Mouse (Mus musculus): ENCODE results near the gene Atf1. TPM values are rescaled to one million over a fixed set of nuclear protein-coding genes. Genes with fewer than 3 reads are reported as not detected.

The Atf1 gene
- polyA plus RNA-seq, 1 experiment from 2014 or later, result 44.2 TPM

DNA sequence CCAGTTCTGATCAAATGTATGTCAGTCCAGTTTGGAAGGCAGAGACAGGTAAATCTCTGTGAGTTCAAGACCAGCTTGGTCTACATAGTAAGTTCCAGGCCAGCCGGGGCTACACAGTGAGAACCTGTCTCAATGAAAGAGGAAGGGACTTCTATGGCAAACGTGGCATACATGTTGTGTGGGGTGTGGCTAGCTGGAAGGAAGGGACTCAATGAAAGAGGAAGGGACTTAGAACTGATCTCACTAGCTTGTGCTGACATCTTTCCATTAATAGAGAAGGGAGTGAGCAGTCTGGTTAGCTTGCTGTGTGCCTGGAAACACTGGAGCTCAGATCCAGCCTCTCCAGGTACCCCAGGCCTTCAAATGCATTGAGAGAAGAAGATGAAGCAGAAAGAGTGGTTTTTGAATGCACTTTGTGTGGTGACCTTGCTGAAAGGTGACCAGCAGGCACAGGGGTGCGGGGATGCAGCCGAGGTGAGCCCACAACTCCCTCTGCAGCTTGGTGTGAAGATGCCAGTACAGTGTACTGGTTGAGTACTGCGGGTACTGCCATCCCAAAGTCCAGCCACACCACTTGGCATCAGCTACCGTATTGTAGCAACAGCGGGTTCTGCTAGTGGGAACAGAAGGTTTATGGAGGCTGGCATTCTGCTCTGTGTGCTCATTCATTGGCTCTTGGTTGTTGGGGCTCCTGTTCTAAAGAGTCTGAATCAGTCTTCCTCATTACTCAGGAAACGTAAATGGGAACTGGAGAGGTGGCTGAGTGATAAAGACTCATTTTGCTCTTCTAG is 40.5 kb upstream of the Atf1 start:
- H3K4me3 ChIP-seq (ENCODE audit: low read length), result no peak overlapping the region
- H3K4me2 ChIP-seq (replicated peaks; ENCODE audit: low read depth, low read length), result no peak overlapping the region
- no peak overlapping the region for H3K9ac ChIP-seq (replicated peaks; ENCODE audit: low read length)
- H3K4me1 ChIP-seq (ENCODE audit: insufficient read depth, low read length), result no peaks in the 10 kb centered on the region
- H3K36me3 ChIP-seq (ENCODE audit: insufficient read depth, low read length), result peaks cover 57% of the 10 kb centered on the region
- 94% methylated on average over 8 of the region's 8 CpGs for WGBS
- no peaks in the 10 kb centered on the region for H3K27me3 ChIP-seq (ENCODE audit: insufficient read depth, low read length)
- H3K27ac ChIP-seq (ENCODE audit: low read length), result no peak overlapping the region
- no peaks in the 10 kb centered on the region for H3K9me3 ChIP-seq (ENCODE audit: low read length)
- no peak for ATAC-seq (ENCODE audit: low FRiP score, low TSS enrichment)

DNA sequence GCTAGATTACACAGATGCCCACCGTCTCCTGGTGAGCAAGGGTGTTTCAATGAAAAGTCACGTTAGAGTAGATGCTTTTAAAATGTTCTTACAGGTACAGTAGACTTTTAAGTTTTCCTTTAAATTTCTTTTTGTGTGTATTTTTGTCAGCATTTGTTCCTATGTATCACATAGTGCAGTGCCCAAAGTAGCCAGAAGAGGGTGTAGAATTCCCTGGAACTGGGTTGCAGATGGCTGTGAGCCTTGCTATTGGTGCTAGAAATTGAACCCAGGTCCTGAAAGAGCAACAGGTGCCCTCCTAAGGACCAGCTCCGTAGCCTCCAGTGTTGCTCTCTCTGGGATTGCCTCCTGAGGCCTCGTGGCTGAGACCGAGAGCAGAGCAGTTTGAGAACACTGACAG is 39.1 kb upstream of the Atf1 start:
- no peak overlapping the region for H3K4me2 ChIP-seq (replicated peaks; ENCODE audit: low read depth, low read length)
- no peaks in the 10 kb centered on the region for H3K4me1 ChIP-seq (ENCODE audit: insufficient read depth, low read length)
- peak; percentile 35; the same call in 1 of the 2 replicates for ATAC-seq (ENCODE audit: low FRiP score, low TSS enrichment)
- no peak overlapping the region for H3K4me3 ChIP-seq (ENCODE audit: low read length)
- no peaks in the 10 kb centered on the region for H3K9me3 ChIP-seq (ENCODE audit: low read length)
- peak overlapping the region; percentile 22; the same call in 1 of the 2 replicates for H3K27ac ChIP-seq (ENCODE audit: low read length)
- no peak overlapping the region for H3K9ac ChIP-seq (replicated peaks; ENCODE audit: low read length)
- 79% methylated on average over 5 of the region's 5 CpGs for WGBS
- peaks cover 57% of the 10 kb centered on the region for H3K36me3 ChIP-seq (ENCODE audit: insufficient read depth, low read length)
- H3K27me3 ChIP-seq (ENCODE audit: insufficient read depth, low read length), result no peaks in the 10 kb centered on the region

- Histone ChIP-seq H3K27me3 (ENCODE audit: insufficient read depth, low read length) (no peaks in the 10 kb centered on the region), H3K36me3 (ENCODE audit: insufficient read depth, low read length) (peaks cover 60% of the 10 kb centered on the region), H3K4me3 (ENCODE audit: low read length) (no peak overlapping the region), H3K4me2 (replicated peaks; ENCODE audit: low read depth, low read length) (no peak overlapping the region), H3K9ac (replicated peaks; ENCODE audit: low read length) (no peak overlapping the region), H3K4me1 (ENCODE audit: insufficient read depth, low read length) (no peaks in the 10 kb centered on the region), H3K9me3 (ENCODE audit: low read length) (no peaks in the 10 kb centered on the region), H3K27ac (ENCODE audit: low read length) (peak overlapping the region; percentile 22; the same call in 1 of the 2 replicates)
- peak; percentile 77; the same call in 1 of the 2 replicates for ATAC-seq (ENCODE audit: low FRiP score, low TSS enrichment)
- 52% methylated on average over 14 of the region's 14 CpGs for WGBS
These were observed 38.6 kb upstream of the Atf1 start for GRCm38 (mm10) chr15:100188962-100189404.

GRCm38 (mm10) chr15:100190083-100190482 is 37.5 kb upstream of the Atf1 start:
- Histone ChIP-seq H3K9ac (replicated peaks; ENCODE audit: low read length) (no peak overlapping the region), H3K27me3 (ENCODE audit: insufficient read depth, low read length) (no peaks in the 10 kb centered on the region), H3K4me2 (replicated peaks; ENCODE audit: low read depth, low read length) (no peak overlapping the region), H3K4me1 (ENCODE audit: insufficient read depth, low read length) (no peaks in the 10 kb centered on the region), H3K9me3 (ENCODE audit: low read length) (no peaks in the 10 kb centered on the region), H3K36me3 (ENCODE audit: insufficient read depth, low read length) (peaks cover 60% of the 10 kb centered on the region), H3K4me3 (ENCODE audit: low read length) (no peak overlapping the region), H3K27ac (ENCODE audit: low read length) (peak overlapping the region; percentile 22; the same call in 1 of the 2 replicates)
- no peak for ATAC-seq (ENCODE audit: low FRiP score, low TSS enrichment)
- 89% methylated on average over 5 of the region's 5 CpGs for WGBS

- H3K4me3 ChIP-seq (ENCODE audit: low read length), result no peak overlapping the region
- 84% methylated on average over 11 of the region's 11 CpGs for WGBS
- peaks cover 42% of the 10 kb centered on the region; the same call in 1 of the 2 replicates for H3K36me3 ChIP-seq (ENCODE audit: insufficient read depth, low read length)
- no peaks in the 10 kb centered on the region for H3K4me1 ChIP-seq (ENCODE audit: insufficient read depth, low read length)
- no peaks in the 10 kb centered on the region for H3K27me3 ChIP-seq (ENCODE audit: insufficient read depth, low read length)
- H3K4me2 ChIP-seq (replicated peaks; ENCODE audit: low read depth, low read length), result no peak overlapping the region
- no peak overlapping the region for H3K9ac ChIP-seq (replicated peaks; ENCODE audit: low read length)
- H3K9me3 ChIP-seq (ENCODE audit: low read length), result no peaks in the 10 kb centered on the region
- ATAC-seq (ENCODE audit: low FRiP score, low TSS enrichment), result peak; percentile 57; the same call in 1 of the 2 replicates
- no peak overlapping the region for H3K27ac ChIP-seq (ENCODE audit: low read length)
These were observed 28.5 kb upstream of the Atf1 start for GRCm38 (mm10) chr15:100198983-100199745.

- no peak overlapping the region for H3K9ac ChIP-seq (replicated peaks; ENCODE audit: low read length)
- no peak overlapping the region for H3K27ac ChIP-seq (ENCODE audit: low read length)
- H3K36me3 ChIP-seq (ENCODE audit: insufficient read depth, low read length), result peaks cover 44% of the 10 kb centered on the region; the same call in 1 of the 2 replicates
- ATAC-seq (ENCODE audit: low FRiP score, low TSS enrichment), result no peak
- H3K27me3 ChIP-seq (ENCODE audit: insufficient read depth, low read length), result no peaks in the 10 kb centered on the region
- no peak overlapping the region for H3K4me3 ChIP-seq (ENCODE audit: low read length)
- 65% methylated on average over 3 of the region's 3 CpGs for WGBS
- no peak overlapping the region for H3K4me2 ChIP-seq (replicated peaks; ENCODE audit: low read depth, low read length)
- no peaks in the 10 kb centered on the region for H3K9me3 ChIP-seq (ENCODE audit: low read length)
- no peaks in the 10 kb centered on the region for H3K4me1 ChIP-seq (ENCODE audit: insufficient read depth, low read length)
These were observed 27.8 kb upstream of the Atf1 start for GRCm38 (mm10) chr15:100199790-100200189.

- H3K27ac ChIP-seq (ENCODE audit: low read length), result no peak overlapping the region
- ATAC-seq (ENCODE audit: low FRiP score, low TSS enrichment), result no peak
- H3K27me3 ChIP-seq (ENCODE audit: insufficient read depth, low read length), result no peaks in the 10 kb centered on the region
- H3K9me3 ChIP-seq (ENCODE audit: low read length), result no peaks in the 10 kb centered on the region
- no peaks in the 10 kb centered on the region for H3K4me1 ChIP-seq (ENCODE audit: insufficient read depth, low read length)
- 88% methylated on average over 3 of the region's 3 CpGs for WGBS
- H3K4me3 ChIP-seq (ENCODE audit: low read length), result no peak overlapping the region
- H3K9ac ChIP-seq (replicated peaks; ENCODE audit: low read length), result no peak overlapping the region
- peaks cover 51% of the 10 kb centered on the region for H3K36me3 ChIP-seq (ENCODE audit: insufficient read depth, low read length)
- no peak overlapping the region for H3K4me2 ChIP-seq (replicated peaks; ENCODE audit: low read depth, low read length)
These were observed 25.8 kb upstream of the Atf1 start for GRCm38 (mm10) chr15:100201806-100202205.

DNA sequence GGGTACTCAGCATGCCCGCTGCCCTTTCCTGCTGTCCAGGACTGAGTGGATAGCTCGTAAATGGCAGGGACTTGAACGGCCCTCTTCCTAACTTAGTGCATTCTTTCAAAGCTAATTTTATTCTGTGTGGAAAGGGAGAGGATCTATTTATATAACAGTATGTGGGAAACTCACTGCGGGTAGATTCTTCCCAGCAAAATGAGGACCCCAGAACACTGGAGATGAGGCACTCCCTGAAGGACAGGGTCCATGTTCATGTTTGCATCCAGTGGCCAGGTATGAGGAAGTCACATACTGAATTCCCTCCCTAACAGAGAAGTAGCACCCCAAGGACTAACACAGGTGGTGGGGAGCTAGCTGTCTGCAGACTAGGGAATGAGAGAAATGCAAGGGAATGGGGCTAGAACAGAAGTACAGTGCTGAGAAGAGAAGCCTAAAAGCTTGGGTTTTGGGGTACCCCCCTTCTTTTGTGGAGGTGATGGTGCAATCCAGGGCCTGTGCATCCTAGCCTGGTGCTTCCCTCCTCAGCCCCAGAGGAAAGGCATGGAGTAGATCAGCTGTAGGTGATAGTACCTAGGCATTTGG is 25.1 kb upstream of the Atf1 start:
- ATAC-seq (ENCODE audit: low FRiP score, low TSS enrichment), result no peak
- peaks cover 55% of the 10 kb centered on the region for H3K36me3 ChIP-seq (ENCODE audit: insufficient read depth, low read length)
- 74% methylated on average over 4 of the region's 4 CpGs for WGBS

DNA sequence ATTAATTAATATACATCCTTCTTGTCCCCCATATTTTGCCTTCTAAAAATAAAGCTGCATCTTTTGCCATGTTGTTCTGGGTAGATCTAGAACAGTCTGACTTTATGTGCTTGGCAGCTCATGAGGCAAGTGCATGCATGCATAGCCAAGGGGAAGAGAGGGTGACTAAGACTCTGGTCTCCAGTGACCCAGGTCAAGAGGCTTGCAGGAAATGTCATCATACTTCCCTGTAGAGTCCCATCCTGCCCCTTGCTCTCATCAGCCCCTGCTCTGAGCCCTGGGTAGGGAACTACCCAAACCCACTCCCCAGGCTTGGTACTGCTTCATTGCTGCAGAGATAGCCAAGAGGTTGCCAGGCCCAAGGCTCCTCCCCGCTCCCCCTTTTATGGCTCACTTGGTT is 23.0 kb upstream of the Atf1 start:
- H3K36me3 ChIP-seq (ENCODE audit: insufficient read depth, low read length), result peaks cover 55% of the 10 kb centered on the region

More for the DNA sequence above, 25.1 kb upstream of the Atf1 start:
- H3K4me3 ChIP-seq (ENCODE audit: low read length), result no peak overlapping the region
- no peaks in the 10 kb centered on the region for H3K27me3 ChIP-seq (ENCODE audit: insufficient read depth, low read length)
- H3K9me3 ChIP-seq (ENCODE audit: low read length), result no peaks in the 10 kb centered on the region
- H3K4me1 ChIP-seq (ENCODE audit: insufficient read depth, low read length), result no peaks in the 10 kb centered on the region
- no peak overlapping the region for H3K4me2 ChIP-seq (replicated peaks; ENCODE audit: low read depth, low read length)
- no peak overlapping the region for H3K27ac ChIP-seq (ENCODE audit: low read length)
- H3K9ac ChIP-seq (replicated peaks; ENCODE audit: low read length), result no peak overlapping the region

More for the DNA sequence above, 23.0 kb upstream of the Atf1 start:
- WGBS, result 63% methylated on average over 1 of the region's 1 CpGs
- Histone ChIP-seq H3K9me3 (ENCODE audit: low read length) (no peaks in the 10 kb centered on the region), H3K27me3 (ENCODE audit: insufficient read depth, low read length) (no peaks in the 10 kb centered on the region), H3K4me1 (ENCODE audit: insufficient read depth, low read length) (no peaks in the 10 kb centered on the region), H3K27ac (ENCODE audit: low read length) (no peak overlapping the region), H3K4me2 (replicated peaks; ENCODE audit: low read depth, low read length) (no peak overlapping the region), H3K9ac (replicated peaks; ENCODE audit: low read length) (no peak overlapping the region), H3K4me3 (ENCODE audit: low read length) (no peak overlapping the region)
- no peak for ATAC-seq (ENCODE audit: low FRiP score, low TSS enrichment)

Data from kidney, embryonic 16.5 days (tissue).